Mouse (Mus musculus) NIH3T3 (cell line): ENCODE data around the gene Ccdc146.

Experiments used
- DNase-seq: peaks from one replicate; pipeline ENCODE4 v3.0.0-alpha.2; 2012; ENCODE audit warnings: low read depth

Ccdc146 gene

DNA sequence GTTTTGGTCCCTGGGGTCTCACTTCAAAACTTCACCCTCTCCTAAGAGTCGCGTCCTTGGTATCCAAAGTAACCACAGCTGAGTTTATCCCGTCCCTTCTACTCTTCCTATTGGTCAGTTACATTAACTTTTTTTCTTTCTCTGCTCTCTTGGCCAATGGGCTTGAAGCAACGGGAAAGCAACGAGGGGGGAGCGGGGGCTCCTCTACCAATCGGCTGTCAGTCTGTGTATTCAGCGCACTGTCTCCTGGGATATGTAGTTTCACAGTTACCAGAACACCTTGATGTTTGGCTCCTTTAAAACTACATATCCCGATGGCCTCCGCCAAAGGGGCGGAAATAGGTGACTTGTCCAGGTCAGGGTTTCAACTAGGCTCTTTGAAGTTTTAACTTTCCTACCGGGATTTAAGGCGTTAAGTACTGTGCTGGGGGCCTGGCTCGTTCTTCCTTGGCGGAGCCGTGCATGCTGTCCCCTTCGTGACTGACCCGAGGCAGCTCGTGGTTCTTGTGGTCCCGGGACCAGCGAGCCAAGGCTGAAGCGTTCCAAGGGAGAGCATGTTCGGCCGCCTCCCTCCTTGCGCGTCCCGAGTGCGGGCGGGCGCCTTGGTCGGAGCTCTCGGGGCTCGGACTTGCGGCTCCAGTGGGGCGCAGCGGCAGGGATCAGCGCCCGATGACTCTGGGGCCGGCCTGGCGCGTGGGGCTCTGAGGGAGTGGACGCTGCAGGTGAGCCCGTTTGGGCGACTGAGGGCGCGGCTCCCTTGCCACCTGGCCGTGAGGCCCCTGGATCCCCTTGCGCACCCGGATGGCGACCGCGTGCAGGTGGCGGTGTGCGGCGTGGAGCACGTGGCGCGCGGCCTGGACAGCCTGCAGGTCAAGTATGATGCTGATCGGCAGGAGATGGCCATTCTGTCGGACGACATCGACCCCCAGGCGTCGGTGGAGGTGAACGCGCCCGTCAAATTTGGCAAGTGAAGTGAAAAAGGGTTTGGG is at the start of gene Ccdc146, which contains the start of gene Fam185a:
Gene Ccdc146 (minus strand): TSS at position 64 of the 989 bp plus-strand sequence.
Gene Fam185a (plus strand): TSS at position 345 of the 989 bp plus-strand sequence.
- DNase-seq = peak; percentile 98

DNA sequence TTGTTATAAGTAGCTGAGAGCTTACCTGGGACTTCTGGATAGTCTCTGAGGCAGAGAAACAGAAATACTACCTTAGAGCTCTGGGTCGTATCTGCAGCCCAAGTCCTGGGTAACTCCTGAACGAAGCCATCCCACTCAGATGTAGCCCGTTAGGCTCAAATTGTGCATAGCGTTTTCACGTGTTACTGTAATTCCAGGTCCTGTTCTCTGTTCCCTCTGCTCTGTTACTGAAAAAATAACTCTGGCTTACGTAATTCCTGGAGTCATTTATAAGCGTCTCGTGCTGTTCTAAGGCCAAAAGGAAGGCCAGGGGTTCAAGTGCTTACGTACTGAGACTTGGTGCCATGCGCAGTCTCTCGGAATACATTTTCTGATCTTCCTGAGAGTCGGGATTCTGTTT is 43.6 kb upstream of the Ccdc146 start:
- DNase-seq = no peak

DNA sequence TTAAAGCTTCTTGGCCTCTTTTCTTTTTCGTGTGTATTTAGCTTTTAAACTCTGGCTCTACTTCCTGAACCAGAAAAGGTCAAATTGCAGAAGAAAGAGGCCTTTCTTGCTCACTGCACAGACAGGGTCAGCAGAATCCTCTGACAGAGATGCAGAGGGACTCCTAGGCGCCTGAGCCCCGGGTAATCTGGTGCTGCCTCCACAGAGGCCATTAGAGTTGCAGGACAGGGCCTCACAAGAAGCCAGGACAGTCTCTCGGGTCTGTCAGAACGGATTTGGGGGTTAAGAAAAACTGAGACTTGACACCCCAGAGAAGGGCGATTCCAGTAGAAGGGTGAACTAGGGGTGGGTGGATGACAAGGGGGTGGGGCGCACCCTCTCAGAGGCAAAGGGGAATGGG is 42.9 kb upstream of the Ccdc146 start:
- DNase-seq = no peak

DNA sequence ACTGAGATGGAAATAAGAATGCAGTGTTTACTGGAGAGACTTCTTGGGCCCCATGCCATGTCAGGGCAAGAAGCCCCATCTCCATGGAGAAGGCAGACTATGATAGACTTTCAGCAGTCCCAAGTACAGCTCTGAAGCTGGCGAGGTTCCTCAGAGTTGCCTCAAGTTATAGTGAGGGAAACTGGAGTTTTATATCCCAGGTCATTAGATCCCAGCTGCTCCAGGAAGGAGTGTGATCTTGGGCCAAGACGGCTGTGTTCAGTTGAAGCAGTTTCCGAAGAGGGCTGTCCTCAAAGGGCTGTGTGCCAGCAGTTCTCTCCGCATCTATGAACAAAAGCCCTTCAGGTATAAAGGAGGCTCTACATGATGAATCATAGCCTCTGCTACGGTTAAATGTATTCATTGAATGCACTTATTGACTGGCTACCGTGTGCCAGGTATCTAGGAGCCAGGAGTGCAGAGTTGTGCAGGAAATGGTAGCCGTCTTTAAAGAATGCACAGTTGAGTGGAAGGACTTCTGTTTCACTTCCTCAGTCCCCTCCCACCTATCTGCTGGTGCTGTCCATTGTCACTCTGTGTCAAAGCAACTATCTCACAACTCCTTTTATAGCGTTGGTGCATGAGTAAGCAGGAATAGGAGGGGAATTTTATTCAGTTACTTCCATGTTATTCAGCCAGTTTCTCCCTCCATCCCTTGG is 16.5 kb upstream of the Ccdc146 start:
- DNase-seq = peak; percentile 32

DNA sequence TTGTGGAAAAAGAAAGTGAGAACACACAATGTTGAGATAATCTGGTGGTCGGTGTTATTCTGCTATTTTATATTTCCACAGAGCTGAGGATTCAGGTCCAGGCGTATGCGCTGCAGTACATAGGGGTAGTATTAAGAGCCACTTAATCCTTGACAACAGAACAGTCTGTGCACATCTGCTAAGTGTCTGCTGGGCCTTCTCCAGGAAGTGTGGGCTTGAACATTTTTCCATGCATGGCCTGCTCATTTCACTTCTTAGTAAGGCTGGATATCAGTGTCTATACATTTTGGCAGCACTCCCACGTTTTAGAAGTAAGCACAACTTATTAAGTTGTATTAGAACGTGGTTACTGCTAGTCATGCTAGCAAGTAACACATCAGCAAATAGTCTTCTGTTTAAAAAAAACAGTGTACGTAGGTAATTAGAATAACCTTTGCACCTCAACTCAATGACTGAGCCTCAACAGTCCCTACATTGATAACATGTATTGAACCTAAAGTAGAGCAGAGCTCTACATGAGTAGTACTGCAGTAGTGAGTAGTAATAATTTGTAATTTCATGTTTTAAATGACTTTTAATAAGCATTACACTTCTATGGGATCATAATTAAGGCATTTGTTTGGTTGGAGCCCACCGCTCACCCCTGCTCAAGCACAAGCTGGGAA is 15.1 kb upstream of the Ccdc146 start:
- DNase-seq = no peak

DNA sequence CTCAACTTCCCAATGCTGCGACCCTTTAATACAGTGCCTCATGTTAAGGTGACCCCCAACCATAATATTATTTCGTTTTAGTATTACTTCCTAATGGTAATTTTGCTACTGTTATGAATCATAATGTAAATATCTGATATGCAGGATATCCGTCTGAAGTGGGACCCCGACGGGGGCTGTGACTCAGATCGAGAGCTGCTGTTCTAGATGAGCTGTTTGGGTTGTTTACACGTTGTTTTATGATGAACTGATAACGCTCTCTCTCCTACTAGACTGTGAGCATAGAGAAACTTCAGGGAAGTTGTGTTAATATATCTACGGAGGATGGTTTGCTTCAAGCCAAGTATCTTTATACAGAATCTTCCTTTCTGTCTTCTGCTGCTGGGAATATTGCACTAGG is 14.0 kb upstream of the Ccdc146 start:
- no peak for DNase-seq

DNA sequence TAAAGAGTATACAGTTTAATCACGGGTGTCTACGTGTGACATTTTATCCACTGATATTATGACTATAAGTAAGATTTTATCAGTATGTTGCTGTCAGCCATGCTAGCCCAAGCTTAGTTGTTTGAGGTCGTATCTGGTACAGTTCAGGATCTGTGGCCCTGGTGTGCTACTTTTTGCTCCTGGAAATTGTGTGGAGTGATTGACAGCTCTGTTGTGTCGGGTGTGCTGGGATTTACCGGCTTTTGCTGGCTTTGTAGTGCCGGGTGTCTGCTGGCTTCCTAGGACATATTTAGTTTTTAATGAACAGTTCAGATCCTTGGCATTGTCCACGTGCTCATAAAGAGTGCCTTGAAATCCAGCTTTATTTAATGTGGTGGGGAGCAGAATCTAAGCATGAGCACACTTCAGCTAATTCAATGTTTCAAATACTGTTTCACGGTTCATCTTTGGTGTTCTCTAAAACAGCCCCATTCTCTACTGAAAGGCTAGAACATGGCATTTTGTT is 12.0 kb upstream of the Ccdc146 start:
- no peak for DNase-seq

DNA sequence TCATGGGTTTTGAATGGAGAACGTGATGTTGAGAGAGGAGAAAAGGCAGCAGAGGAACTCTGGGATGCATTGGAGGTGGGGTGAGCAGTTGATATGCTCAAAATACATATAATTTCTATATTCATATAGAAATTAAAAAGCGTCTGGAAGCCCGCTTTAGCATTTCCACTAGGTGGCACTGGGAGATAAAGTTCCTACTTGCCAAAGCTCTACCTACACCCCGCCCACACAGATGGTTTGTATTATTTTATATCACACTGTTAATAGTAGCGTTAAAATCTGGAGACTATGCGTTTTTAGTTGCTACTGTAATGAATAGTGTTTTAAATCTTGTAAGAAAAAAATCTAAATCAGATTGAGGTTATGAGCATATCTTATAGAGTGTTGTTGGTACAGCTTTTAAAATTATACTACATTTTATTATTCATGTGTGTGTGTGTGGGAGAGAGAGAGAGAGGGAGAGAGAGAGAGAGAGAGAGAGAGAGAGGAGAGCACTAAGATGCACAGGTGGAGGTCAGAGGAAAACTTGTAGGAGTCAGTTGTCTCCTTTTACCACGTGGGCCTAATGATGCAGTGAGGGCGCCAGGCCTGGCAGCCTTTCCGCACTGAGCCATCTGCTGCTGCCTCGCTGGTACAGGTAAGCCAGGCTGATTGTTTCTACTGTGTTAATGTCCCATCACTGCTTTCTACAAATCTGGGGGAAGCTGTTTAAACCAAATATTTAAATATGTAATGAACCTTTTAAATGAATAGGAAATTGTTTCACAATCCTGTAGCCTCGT is 9.9 kb upstream of the Ccdc146 start:
- peak; percentile 90 for DNase-seq

DNA sequence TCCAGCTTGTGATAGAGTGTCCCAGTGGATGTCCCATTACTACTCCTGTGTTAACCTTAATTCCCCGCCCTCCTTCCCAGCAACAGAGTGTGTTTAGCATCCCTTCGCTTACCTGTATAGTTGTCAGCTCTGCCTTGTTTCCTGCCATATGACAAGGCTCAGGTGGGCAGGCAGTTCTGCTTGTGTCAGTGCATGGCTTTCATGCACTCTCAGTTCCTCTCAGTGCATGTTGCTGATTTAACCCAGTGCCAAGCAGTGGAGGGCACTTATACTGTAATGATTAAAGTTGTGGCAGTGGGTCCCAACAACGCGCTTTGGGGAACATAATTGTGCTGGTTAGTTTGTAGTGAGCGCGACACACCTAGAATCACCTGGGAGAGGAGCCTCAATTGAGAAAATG is 2.2 kb upstream of the Ccdc146 start:
- no peak for DNase-seq

DNA sequence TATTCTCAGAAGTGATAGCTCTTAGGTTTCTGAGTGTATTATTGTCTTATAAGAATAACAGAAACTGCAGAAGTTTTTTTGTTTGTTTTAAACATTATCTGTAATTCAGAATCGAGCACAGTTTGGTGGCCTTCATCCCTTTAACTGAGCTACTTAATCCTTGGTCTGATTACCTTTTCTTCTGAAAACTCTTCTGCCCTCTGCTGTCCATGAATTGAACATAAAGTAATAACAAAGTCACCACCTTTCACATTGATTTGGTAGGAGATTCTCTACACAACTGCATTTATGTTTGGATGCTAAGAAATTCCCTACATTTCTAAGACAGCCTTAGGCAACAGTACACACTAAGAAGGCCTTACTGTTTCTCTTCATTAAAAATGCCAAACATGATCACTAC is 3.9 kb downstream of the Ccdc146 start:
- DNase-seq = peak; percentile 71

DNA sequence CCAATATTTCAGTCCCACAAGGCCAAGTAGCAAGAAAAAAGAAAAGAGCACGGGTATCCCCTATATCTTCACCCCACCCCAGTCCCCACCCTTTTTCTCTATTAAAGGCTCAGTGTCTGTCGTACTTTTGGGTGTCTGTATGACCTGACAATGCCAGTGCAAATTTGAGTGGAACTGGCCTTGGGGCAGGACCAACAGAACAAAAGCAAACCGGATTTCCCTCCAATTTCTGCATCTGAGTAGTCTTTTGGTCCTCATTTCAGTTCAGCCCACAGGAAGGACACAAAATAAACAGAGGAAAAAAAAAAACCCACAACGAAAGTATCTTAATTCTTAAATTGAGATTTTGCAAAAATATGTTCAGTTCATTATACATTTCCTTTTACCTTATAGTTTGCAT is 5.9 kb downstream of the Ccdc146 start:
- no peak for DNase-seq

DNA sequence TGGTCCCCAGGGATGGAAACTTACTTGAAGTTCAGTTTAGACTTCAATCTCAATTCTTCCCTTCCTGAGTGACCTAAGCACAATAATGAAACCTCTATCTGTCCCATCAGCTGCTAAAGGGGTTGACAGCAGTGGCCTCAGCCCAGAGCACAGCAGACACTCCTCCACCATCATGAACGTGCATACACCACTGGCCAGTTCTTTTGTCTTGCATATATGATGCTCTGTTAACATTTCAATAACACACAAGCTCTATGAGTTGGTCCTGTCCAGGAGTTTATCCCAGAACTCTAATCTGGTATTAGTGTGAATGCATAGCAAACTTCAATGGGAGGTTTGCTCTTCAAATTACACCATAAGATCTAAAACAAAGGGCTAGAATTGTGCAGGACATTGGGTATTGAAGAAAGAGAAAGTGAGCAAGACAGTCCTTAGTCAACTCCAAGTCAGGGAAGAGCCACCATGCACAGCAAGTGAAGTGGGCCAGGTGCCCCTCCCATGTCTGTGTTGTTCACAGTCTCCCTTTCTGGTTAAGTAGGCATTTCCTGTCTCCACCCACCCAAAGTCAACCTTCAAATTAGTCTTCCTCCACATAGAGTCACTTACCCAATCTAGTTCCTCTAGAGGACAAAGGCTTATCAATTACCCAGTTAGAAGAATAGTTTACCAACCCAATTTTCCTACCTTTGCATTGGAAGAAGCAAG is 10.2 kb downstream of the Ccdc146 start:
- DNase-seq = no peak

DNA sequence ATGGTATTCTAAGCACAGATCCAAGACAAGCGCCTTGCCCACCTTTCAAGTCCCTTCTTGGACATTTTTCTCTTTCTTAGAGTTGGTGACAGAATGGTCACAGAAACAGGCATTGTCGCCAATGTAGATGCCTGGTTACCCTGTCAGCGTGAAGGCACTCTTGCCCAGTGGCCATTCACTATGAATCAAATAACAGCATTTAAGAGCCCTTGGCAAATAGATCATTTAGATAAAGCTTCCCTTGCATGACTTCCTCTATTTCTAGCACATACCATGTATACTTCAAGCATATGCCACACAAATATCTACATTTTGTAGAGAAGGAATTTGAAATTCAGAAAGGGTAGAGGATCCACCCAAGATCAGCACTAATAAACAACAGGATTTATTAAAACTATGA is 11.2 kb downstream of the Ccdc146 start:
- DNase-seq = no peak

DNA sequence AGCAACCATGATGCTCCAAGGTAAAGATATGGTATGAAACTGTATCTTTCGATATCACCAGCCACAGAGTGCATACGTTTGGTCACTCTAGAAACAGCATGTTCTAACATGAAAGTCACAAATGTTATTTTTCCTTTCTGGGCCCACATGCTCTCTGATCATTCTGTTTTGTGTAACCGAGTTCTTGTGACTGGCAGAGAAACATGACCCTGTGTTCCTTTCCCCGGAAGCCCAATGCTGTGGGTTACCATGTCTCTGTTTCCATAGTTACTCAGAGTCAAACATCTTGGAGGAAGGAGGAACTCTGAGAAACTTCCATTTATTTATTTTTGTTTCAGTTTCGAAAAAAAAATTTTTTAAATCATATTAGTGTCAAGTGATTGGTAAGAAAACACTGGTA is 12.4 kb downstream of the Ccdc146 start:
- no peak for DNase-seq

DNA sequence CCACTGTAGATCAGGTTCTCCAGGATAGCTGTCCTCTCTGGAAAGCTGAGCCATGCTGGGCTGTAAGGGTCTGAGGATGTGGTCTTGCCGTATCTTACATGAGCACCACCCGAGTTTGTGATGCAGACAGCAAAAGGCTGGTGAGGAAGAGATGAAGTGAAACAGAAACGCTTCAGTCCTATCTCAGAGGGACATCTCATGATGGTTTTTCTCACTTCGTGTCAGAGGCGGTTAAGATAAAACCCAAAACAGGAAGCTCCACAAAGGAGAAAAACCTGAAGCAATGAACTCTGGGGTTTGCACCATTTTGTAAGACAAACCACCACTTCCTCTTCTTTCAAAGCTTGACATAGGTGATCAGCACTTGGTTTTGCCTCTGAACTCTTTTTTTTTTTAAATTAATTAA is 13.2 kb downstream of the Ccdc146 start:
- no peak for DNase-seq

DNA sequence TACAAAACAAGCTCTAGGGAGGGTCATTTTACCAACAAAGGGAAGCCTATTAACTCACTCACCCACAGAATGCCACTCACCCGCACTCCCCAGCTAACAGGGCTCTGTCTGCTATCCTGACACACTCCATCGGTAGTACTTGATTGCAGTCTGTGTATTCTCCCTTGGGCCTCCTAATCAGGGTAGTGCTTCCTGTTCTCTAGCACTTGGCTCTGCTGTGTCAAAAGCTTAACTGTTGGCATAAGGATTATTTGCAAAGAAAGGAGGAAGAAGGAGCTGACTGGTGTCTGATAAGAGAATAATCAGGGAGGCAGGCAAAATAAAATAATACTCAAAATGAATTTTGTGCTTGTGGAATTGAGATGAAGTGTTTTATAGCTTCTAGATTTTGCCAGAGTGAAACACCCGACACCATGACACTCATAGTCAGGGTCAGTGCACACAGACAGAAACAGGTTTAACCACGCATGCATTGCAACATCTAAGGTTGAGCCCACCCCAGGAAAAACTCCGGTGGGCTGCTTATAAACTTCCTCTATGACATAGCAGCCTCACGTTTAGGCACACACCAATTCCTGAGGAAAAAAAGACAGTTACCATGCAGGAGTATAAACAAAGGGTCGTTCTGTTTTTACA is 29.2 kb downstream of the Ccdc146 start:
- no peak for DNase-seq

DNA sequence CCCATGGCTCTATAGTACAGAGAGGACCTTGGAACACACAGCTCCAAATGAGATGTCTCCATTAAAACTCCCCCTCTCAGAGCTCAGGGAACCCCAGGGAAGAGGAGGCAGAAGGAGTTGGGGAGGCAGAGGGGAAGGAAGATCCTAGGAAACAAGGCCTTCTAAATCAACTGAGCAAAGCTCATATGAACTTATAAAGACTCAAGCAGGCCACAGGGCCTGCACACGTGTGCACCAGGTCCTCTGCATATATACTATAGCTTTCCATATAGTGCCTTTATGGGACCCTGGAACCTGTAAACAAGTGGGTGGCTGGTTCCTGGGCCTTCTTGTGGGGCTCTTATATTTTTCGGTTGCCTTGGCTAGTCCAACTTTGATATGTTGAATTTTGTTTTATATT is 29.9 kb downstream of the Ccdc146 start:
- DNase-seq = no peak

DNA sequence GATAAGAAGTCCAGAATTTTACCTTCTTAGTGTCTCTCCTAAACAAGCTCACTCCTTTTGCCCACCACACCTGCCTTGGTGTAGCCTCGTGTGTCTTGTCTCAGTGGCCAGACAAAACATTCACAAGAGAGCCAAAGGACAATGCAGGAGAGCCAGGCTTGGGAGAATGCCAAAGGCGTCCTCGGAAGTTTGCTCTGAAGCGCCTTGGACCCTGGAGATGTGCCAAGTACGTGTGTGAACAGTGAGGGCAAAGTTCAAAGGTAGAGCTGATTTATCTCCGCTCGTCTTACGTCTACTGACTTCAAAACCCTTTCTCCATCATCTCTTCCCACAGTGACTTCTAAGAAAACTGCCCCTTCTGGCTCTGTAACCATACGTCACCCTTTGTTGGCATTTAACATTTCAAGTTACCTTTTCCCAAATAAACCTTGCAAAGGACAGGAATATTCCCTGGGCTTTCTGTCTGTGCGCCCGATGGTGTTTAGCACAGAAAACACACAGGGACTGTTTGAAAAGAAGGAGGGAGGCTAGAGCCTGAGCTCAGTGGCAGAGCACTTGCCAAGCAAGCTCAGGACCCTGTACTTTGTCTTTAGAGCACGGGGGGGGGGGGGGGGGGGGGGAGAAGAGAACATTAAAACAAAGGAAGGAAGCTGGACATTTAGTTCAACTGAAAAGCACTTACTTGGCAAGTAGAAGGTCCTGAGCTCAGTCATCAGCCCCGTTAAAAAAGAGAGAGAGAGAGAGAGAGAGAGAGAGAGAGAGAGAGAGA is 32.7 kb downstream of the Ccdc146 start:
- DNase-seq = no peak

DNA sequence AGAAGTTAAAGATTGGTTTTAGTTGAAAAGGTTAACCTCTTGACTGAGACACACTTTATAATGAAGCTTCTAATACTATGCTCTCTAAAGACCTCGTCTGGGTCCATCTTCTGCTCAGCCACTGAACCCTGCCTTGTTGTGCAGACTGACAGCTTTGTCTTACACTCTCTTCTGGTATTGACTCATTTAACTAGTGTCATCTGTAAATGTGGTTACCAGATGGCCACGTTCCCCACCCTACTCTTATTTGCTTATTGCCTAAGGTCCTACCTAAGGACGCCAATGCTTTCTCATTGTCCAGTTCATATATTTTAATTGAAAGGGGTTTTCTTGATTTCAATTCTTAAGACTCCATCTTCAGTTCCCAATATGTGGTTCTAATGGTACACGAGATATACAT is 35.6 kb downstream of the Ccdc146 start:
- no peak for DNase-seq

DNA sequence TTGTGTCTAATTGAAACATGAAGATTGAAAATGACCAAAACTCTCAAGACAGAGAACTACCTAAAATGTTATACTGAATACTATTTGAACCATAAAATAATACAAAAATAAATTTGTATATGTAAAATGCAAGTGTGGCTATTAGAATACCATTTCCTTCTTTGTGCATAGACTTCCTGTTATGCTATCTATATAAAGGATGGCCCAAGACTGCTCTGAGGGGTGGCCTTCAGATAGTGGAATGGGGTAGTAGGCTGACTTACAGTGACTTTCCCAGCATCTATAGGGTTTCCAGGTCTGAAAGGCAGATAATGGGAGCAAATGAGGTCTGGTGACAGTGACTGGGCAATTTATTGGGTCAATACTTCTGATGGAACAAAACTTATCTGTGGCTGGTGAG is 37.1 kb downstream of the Ccdc146 start:
- DNase-seq = no peak
